Mouse (Mus musculus): ENCODE measurements at regions not wholly inside any gene's neighbourhood (a gene's known extent, or its start where the extent isn't known, plus 50 kb on each side); places are given as distances from the start of the nearest gene placed in this dataset.

- TF ChIP-seq CTCF (IDR thresholded peaks at IDR 0.05; ENCODE audit: insufficient read depth, low read length) (no peak), POLR2A (IDR thresholded peaks at IDR 0.05; ENCODE audit: borderline replicate concordance, extremely low read depth, low read depth, low read length) (no peak)
Observed at GRCm38 (mm10) chr1:90433911-90434310, 168.9 kb upstream of the Cops8 start.

All from lung, adult 2 months (tissue).